Mouse (Mus musculus): ENCODE data around the gene D130043K22Rik.

Gene D130043K22Rik

GRCm38 (mm10) chr13:24892516-24892915 is 47.6 kb downstream of the D130043K22Rik start:
- in situ Hi-C loops (cut with MseI, MboI): no loop called here

DNA sequence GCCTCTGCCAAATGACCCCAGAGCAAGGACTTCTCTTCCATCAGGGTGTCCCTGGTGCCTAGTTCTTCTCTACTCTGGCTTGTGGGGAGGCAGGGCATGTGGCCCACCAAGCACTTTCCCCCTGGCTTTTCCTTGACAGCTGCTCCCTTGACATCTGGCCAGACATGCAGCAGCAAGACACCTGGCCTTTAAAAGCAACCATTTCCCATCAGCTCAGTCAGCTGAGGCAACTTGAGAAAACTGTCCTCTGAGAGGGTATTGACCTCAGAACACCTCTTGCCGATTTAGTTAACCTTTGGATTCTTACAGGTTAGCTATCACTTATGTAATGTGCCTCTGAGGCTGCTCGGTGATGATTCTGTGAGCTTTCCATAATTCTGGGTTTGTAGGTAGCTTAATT is 48.9 kb downstream of the D130043K22Rik start:
- in situ Hi-C loops (cut with MseI, MboI): no loop called here

- in situ Hi-C loops (cut with MseI, MboI): no loop called here
Measured at GRCm38 (mm10) chr13:24901916-24902315, 57.0 kb downstream of the D130043K22Rik start.

DNA sequence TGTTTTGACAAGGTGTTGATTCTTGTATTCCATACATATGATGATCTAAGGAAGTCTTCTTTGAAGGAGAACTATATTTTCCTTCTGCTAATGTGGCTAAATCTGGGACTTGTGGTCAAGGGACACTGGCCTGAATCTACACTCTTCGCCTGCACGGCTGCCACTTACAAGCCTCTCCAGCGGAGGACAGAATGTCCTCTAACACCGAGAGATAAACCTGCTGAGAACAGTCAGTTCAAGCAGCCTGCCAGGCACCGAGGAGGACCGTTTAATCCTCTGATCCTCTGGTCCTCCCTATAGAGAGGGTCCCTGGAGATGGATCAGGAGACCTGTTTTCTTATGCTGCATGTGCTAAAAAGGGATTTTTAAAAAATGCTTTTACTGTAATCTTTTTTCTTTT is 58.5 kb downstream of the D130043K22Rik start:
- in situ Hi-C loops (cut with MseI, MboI): no loop called here

GRCm38 (mm10) chr13:24905422-24905821 is 60.5 kb downstream of the D130043K22Rik start:
- in situ Hi-C loops (cut with MseI, MboI): no loop called here

DNA sequence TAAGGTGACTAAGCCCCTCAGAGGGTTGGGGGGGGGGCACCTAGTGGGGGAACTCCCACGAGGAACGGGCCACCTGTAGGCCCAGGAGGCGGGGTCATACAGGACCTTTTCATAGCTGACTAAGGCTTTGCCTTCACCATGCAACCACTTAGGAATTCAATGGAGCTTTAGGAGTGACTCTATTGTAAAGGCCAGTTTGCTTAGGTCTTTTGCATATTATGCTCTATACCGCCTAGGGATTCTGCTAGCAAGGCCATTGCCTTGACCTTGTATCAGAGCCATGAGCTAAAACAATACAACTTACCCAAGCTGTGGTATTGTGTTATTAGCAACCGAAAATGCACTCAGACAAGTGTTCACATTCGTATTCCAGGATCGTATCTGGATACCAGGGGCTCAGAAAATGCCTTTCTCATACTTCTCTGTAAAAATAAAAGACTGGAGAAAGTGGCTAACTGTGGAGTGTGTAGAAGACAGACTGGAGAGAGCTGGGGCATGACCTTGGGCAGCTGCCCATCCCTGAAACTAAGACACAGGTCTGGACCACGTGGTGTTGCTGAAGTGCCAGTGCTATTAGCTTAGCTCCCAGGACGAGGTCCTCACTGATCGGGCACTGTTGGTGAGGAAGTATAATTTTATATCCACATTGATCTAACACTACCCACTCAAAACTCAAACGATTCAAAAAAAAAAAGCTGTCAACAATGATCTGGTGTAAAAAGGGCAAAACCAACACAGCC is 62.1 kb downstream of the D130043K22Rik start:
- in situ Hi-C loops (cut with MseI, MboI): no loop called here

DNA sequence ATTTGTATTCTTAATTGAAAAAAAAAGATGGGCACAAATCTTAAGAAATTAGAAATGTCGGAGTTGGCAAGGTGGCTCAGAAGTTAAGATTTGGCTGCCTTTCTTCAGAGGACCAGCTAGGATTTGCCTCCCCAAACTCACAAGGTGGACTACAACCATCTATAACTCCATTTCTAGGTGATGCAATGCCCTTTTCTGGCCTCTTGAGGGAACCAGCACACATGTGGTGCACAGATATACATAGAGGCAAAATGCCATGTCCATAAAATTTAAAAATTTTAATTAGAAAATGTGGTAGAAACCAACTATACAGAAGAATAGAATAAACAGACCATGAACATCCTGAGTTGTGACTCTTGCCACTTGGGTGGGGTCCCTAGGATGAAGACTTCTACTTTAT is 64.2 kb downstream of the D130043K22Rik start:
- in situ Hi-C loops (cut with MseI, MboI): no loop called here

DNA sequence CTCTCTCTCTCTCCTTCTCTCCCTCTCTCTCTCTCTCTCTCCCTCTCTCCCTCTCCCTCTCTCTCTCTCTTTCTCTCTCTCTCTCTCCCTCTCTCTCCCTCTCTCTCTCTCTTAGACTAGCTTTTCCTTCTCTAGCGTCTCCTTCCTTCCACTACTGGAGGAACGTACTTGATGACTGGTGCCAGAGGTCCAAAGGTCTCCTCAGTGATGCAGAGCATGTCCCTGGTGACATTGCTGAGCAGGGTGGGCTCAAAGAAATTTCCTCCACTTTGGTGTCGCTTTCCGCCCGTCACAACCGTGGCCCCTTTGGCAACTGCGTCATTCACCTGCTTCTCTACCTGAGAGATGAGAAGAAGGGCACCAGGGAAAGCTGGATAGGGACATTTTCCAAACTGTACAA is 68.6 kb downstream of the D130043K22Rik start:
- in situ Hi-C loops (cut with MseI, MboI): no loop called here

DNA sequence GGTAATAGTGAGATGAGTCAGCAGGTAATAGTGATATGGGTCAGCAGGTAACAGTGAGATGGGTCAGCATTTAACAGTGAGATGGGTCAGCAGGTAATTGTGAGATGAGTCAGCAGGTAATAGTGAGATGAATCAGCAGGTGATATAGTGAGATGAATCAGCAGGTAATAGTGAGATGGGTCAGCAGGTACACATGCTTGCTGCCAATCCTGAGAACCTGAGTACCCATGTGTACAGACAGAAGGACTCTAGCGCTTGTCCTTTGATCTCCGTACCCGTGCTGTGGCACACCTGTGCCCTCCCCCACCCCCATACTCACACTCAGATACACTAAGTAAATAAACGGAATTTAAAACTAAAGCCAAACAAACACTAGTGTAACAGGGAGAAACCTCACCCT is 70.0 kb downstream of the D130043K22Rik start:
- in situ Hi-C loops (cut with MseI, MboI): no loop called here

DNA sequence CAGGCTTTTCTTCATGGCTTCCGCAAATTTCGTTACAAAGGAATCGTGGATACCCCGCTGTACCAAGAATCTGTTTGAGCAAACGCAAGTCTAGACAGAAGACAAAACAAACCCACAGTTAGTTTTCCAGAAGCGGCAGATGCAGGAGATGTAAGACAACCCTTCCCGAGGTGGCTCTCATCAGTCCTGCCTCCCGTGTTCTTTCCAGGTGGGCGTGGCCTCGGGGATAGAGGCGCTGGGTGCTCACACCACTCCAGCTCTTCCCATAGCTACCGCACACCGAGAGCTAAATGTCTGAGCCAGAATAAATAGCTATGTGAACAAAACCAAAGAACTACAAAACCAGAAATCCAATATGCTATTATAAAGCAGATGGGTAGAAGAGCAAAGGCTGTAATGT is 70.9 kb downstream of the D130043K22Rik start:
- in situ Hi-C loops (cut with MseI, MboI): no loop called here

GRCm38 (mm10) chr13:24920333-24920977 is 75.5 kb downstream of the D130043K22Rik start:
- in situ Hi-C loops (cut with MseI, MboI): no loop called here

- in situ Hi-C loops (cut with MseI, MboI): no loop called here
Measured at GRCm38 (mm10) chr13:24921281-24921680, 76.3 kb downstream of the D130043K22Rik start.

GRCm38 (mm10) chr13:24923991-24924390 is 79.1 kb downstream of the D130043K22Rik start:
- in situ Hi-C loops (cut with MseI, MboI): no loop called here

- in situ Hi-C loops (cut with MseI, MboI): no loop called here
Measured at GRCm38 (mm10) chr13:24930591-24930990, 85.7 kb downstream of the D130043K22Rik start.

DNA sequence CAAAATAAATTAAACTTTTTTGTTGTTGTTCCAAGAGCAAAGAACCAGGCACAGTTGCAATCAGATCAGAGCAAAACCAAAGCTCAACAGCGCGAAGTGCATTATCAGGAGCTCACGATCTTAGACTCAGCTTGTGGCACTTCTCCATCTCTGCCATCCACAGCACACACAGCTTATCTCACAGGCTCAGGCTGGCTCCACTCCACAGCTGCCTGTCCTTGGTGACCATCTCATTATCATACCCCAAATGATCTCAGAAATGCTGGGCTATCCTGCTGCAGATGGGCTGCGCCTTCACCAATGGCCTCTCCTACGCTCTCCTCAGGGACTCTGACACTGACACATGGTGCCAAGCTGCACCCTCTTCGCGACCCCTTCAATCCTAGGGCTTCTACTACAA is 88.3 kb downstream of the D130043K22Rik start:
- in situ Hi-C loops (cut with MseI, MboI): no loop called here

- in situ Hi-C loops (cut with MseI, MboI): loop anchor here in 1 of 2 experiments (5.0 kb wide), 1 partner anchor 51 kb away; no protein-coding TSS in a partner anchor
Measured at GRCm38 (mm10) chr13:24936772-24937107, 91.8 kb downstream of the D130043K22Rik start.

DNA sequence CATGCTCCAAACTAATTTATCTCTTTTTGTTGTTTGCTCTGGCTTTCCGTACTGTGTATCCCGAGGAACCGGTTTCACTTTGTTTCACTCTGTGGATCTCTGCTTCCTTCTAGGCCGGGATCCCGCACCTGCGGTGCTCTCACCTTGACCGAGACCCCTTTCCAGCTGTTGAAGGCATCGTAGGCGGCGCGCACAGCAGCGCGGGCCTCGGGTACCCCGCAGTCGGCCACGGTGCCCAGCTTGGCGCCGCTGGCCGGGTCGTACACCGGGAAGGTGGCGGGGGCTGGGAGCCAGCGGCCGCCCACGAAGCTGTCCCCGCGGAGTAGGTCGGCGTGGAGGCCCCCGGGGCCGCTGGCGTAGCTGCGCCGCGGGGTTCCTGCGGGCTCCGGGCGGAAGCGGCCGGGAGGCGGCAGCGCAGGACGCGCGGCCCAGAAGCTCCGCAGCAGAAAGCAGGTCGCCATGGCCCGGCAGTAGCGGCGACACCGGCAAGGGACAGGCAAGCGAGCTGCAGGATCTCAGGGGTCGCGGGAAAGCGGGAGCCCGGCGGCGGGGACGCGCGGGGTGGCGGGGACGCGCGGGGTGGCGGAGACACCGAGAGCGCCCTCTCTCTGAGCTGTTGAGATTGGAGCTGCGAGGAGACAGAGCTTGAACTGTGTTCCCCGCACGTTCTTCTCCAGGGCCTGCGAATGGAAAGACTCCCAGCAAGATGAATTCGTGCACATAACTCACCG is 92.3 kb downstream of the D130043K22Rik start, which contains the start of gene Aldh5a1:
Gene Aldh5a1 (minus strand): TSS at position 554 of the 731 bp plus-strand sequence.
- in situ Hi-C loops (cut with MseI, MboI): loop anchor here in 1 of 2 experiments (5.0 kb wide), 1 partner anchor 50 kb away; no protein-coding TSS in a partner anchor

- in situ Hi-C loops (cut with MseI, MboI): loop anchor here in 1 of 2 experiments (5.0 kb wide), 1 partner anchor 49 kb away; no protein-coding TSS in a partner anchor
Measured at GRCm38 (mm10) chr13:24937839-24938166, 92.9 kb downstream of the D130043K22Rik start.

DNA sequence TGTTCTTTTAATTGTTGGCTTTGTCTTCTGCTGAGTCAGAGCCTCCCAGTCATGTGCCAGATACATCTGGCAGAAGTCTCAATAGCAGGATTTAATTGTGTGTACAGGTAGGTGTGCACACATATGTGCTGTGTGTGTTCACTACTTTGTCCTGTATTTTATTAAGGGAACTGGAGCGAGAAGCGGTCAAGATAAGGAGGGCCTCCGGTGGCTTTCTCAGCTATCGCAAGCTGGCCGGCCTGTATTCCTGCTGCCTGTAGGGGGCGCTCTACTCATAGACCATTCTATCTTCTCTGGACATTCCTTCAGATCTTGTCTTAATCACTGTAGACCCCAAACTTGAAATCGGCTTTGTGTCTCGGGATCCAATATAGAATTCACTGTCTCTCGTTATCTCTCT is 93.7 kb downstream of the D130043K22Rik start:
- in situ Hi-C loops (cut with MseI, MboI): loop anchor here in 1 of 2 experiments (5.0 kb wide), 1 partner anchor 49 kb away; no protein-coding TSS in a partner anchor

DNA sequence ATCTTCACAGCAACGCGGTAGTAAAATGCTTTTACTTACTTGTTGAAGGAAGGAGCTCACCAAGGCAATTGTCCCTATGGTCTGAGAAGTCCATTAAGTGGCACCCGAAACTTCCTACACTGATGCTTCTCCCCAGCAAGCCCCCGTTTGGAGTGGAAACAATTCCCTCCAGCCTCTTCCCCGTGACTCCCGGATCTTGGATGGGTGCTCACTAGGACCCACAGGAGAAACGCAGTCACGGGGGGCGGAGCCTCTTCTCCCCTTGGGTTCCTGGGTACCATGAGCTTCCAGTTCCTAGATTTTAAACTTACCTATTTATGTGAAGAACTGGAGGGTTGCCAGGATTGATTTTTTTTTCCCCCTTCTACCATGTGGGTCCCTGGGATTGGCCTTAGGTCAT is 94.5 kb downstream of the D130043K22Rik start:
- in situ Hi-C loops (cut with MseI, MboI): loop anchor here in 1 of 2 experiments (5.0 kb wide), 1 partner anchor 48 kb away; no protein-coding TSS in a partner anchor

GRCm38 (mm10) chr13:24942512-24943282 is 97.8 kb downstream of the D130043K22Rik start, which contains the start of gene Gpld1:
TSS of gene Gpld1 (plus strand) at chr13:24943152.
- in situ Hi-C loops (cut with MseI, MboI): no loop called here

Measured in mouse trophoblast stem cell (cell line).